Mouse (Mus musculus): ENCODE results near the gene Supt7l. TPM values are rescaled to one million over a fixed set of nuclear protein-coding genes. Genes with fewer than 3 reads are reported as not detected.

Gene Supt7l
- polyA plus RNA-seq, 1 experiment = 17.1 TPM

DNA sequence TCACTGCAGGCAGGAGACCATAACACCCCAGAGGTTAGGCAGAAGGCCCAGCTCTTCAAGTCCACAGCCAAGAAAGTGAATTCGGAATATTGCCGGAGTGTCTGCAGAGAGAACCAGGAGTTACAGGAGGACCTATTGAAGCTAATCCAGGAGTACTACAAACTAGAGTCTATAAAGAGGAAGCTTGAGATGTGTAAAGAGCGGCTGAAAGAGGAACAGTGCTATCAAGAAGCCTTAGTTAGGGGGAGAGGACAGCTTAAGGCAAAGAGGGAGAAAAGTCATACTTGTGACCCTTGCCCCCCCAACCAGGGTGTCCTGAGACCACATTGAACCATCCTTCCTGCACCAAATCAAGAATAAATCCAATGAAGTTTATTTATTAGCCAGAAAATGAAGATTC is 39.7 kb downstream of the Supt7l start:
- no peak for TF ChIP-seq POLR2A (IDR thresholded peaks at IDR 0.05; ENCODE audit: borderline replicate concordance, insufficient read depth, low read length)
- TF ChIP-seq CTCF (IDR thresholded peaks at IDR 0.05; ENCODE audit: borderline replicate concordance, insufficient read depth, low read depth, low read length) = no peak
- no peak for DNase-seq
- WGBS = 97% methylated on average over 3 of the region's 3 CpGs

DNA sequence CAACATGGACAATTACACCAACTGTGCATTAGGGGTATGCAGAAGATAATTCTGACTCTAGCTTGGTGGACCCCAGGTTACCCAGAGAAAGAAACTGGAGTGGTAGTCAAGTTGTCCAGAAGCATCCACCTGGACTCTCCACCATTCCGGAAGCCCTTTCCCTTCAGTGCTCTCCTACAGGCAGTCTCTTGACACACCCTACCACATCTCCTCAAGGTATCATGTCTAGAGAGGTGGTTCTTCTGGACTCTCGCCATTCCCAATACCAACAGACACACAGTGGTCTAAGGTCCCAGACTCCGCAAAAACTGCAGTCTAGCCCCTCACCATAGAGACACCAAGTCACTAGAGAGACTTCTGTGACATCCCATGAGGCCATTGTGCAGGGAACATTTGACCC is 42.2 kb downstream of the Supt7l start, which contains the start of gene 4930548H24Rik:
Gene 4930548H24Rik, plus strand, starts transcription at position 301 of the 400 bp plus-strand sequence.
- Histone ChIP-seq H3K4me3 (replicated peaks; ENCODE audit: insufficient read depth, low read depth, low read length) (no peak within 1 kb of the TSS), H3K27ac (ENCODE audit: insufficient read depth, low read length) (no peak within 1 kb of the TSS), H3K27me3 (ENCODE audit: control insufficient read depth, insufficient read depth, low read length) (no peaks in the 10 kb centered on the region), H3K4me1 (ENCODE audit: control insufficient read depth, insufficient read depth, low read length) (no peaks in the 10 kb centered on the region)
- no peak for DNase-seq
- 95% methylated on average over 3 of the region's 3 CpGs for WGBS
- TF ChIP-seq CTCF (IDR thresholded peaks at IDR 0.05; ENCODE audit: borderline replicate concordance, insufficient read depth, low read depth, low read length) (no peak), POLR2A (IDR thresholded peaks at IDR 0.05; ENCODE audit: borderline replicate concordance, insufficient read depth, low read length) (no peak)

More for the DNA sequence above, 39.7 kb downstream of the Supt7l start:
- no peaks in the 10 kb centered on the region for H3K4me1 ChIP-seq (ENCODE audit: control insufficient read depth, insufficient read depth, low read length)
- H3K27me3 ChIP-seq (ENCODE audit: control insufficient read depth, insufficient read depth, low read length) = no peaks in the 10 kb centered on the region
- no peak overlapping the region for H3K4me3 ChIP-seq (replicated peaks; ENCODE audit: insufficient read depth, low read depth, low read length)
- H3K27ac ChIP-seq (ENCODE audit: insufficient read depth, low read length) = no peak overlapping the region

DNA sequence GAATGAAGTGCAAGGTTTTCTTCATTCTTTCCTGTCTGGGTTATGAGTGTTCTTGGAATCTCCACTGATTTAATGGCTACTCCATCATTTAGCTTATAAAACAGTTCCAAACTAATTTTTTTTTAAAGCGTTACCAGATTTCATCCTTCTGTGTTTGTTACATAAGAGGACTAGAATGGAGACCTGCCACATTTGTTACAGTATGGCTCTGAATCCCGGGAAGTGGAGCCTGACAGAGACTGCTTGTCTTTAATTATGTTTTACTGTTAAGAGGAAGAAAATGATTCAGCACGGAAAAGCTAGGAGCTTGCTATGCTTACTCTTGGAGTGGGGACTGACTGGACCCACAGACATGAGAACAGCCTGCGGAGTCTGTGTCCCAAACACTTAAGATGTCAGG is 47.1 kb downstream of the Supt7l start:
- no peak for DNase-seq

DNA sequence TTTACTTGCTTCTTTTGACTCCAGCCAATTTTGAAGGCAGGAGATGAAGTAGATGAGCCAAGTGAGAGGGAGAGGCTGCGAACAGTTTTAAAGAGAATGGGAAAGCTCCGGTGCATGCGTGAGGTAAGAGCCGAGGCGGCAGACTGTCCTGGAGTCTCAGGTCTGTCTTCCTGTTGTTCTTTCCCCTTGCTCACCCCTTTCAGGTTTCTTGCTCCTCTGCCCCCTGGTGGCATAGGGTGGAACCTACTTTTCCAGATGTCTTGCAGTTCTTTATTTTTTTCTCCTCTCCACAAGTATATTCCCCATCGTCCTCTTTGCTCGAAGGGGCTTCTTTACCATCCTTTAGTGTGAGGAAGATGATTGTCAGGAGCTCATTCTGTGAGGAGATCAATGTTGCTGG is 57.3 kb downstream of the Supt7l start:
- WGBS = 77% methylated on average over 7 of the region's 7 CpGs
- DNase-seq = no peak
- TF ChIP-seq CTCF (IDR thresholded peaks at IDR 0.05; ENCODE audit: borderline replicate concordance, insufficient read depth, low read depth, low read length) = peak; percentile 15; the same call in 1 of the 2 replicates
- no peak for TF ChIP-seq POLR2A (IDR thresholded peaks at IDR 0.05; ENCODE audit: borderline replicate concordance, insufficient read depth, low read length)

More for the DNA sequence above, 47.1 kb downstream of the Supt7l start:
- TF ChIP-seq CTCF (IDR thresholded peaks at IDR 0.05; ENCODE audit: borderline replicate concordance, insufficient read depth, low read depth, low read length) (no peak), POLR2A (IDR thresholded peaks at IDR 0.05; ENCODE audit: borderline replicate concordance, insufficient read depth, low read length) (no peak)
- Histone ChIP-seq H3K27ac (ENCODE audit: insufficient read depth, low read length) (no peak overlapping the region), H3K27me3 (ENCODE audit: control insufficient read depth, insufficient read depth, low read length) (no peaks in the 10 kb centered on the region), H3K4me3 (replicated peaks; ENCODE audit: insufficient read depth, low read depth, low read length) (no peak overlapping the region), H3K4me1 (ENCODE audit: control insufficient read depth, insufficient read depth, low read length) (no peaks in the 10 kb centered on the region)
- WGBS = 94% methylated on average over 4 of the region's 4 CpGs

DNA sequence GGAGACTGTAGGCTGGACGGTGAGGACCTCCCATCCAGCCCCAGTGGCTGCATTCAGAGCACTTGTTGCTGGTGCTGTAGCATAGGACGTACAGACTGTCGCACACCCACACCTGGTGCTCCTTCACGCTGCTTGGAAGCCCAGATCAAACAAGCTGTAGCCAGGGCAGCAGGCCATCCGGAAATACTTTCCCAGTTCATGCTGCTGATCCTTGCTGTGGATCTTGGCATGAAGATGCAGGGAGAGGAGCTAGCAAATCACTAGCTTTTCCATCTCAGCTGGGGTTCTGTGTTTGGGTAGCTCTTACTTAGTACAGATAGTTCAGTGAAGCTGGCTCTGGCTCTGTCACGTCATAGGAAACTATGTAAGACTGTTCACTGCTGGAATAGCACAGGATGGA is 57.9 kb downstream of the Supt7l start:
- 84% methylated on average over 6 of the region's 6 CpGs for WGBS
- TF ChIP-seq CTCF (IDR thresholded peaks at IDR 0.05; ENCODE audit: borderline replicate concordance, insufficient read depth, low read depth, low read length) (no peak), POLR2A (IDR thresholded peaks at IDR 0.05; ENCODE audit: borderline replicate concordance, insufficient read depth, low read length) (no peak)
- no peak overlapping the region for H3K4me3 ChIP-seq (replicated peaks; ENCODE audit: insufficient read depth, low read depth, low read length)
- H3K27me3 ChIP-seq (ENCODE audit: control insufficient read depth, insufficient read depth, low read length) = no peaks in the 10 kb centered on the region
- no peak for DNase-seq
- H3K4me1 ChIP-seq (ENCODE audit: control insufficient read depth, insufficient read depth, low read length) = no peaks in the 10 kb centered on the region
- no peak overlapping the region for H3K27ac ChIP-seq (ENCODE audit: insufficient read depth, low read length)

More for the DNA sequence above, 57.3 kb downstream of the Supt7l start:
- no peak overlapping the region for H3K4me3 ChIP-seq (replicated peaks; ENCODE audit: insufficient read depth, low read depth, low read length)
- H3K4me1 ChIP-seq (ENCODE audit: control insufficient read depth, insufficient read depth, low read length) = no peaks in the 10 kb centered on the region
- H3K27me3 ChIP-seq (ENCODE audit: control insufficient read depth, insufficient read depth, low read length) = no peaks in the 10 kb centered on the region
- H3K27ac ChIP-seq (ENCODE audit: insufficient read depth, low read length) = no peak overlapping the region

DNA sequence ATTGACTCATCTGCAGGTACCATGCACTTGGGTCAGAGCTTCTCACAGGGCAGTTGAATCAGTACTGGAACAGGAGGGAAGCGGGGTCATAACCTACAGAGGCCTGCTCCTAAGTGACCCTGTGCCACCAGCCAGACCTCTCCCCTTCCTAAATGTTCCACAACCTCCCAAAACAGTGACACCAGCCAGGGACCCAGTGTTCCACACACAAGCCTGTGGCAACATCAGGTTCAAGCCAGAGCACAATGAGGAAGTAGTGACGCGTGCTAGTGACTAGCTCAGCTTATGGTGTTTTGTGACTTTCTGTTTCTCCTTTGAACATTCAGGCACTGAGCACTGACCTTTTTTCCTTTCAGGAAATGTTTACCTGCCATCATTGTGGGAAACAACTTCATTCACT is 59.8 kb downstream of the Supt7l start:
- 90% methylated on average over 3 of the region's 3 CpGs for WGBS
- H3K27me3 ChIP-seq (ENCODE audit: control insufficient read depth, insufficient read depth, low read length) = no peaks in the 10 kb centered on the region

More for the DNA sequence above, 59.8 kb downstream of the Supt7l start:
- Histone ChIP-seq H3K4me1 (ENCODE audit: control insufficient read depth, insufficient read depth, low read length) (no peaks in the 10 kb centered on the region), H3K27ac (ENCODE audit: insufficient read depth, low read length) (no peak overlapping the region), H3K4me3 (replicated peaks; ENCODE audit: insufficient read depth, low read depth, low read length) (no peak overlapping the region)
- DNase-seq = no peak
- no peak for TF ChIP-seq POLR2A (IDR thresholded peaks at IDR 0.05; ENCODE audit: borderline replicate concordance, insufficient read depth, low read length)
- no peak for TF ChIP-seq CTCF (IDR thresholded peaks at IDR 0.05; ENCODE audit: borderline replicate concordance, insufficient read depth, low read depth, low read length)

Other genes starting within 250 kb of the Supt7l start
- 69.3 and 75.3 TPM in 2 replicates for gene Ift172, start 236.7 kb downstream of the Supt7l start, polyA plus RNA-seq (2012; rRNA removed)
- 184 and 190 TPM in 2 replicates for gene Fndc4, start 231.7 kb downstream of the Supt7l start, polyA plus RNA-seq (2012; rRNA removed)
- 1.2 and 1.4 TPM in 2 replicates for gene Gckr, start 230.4 kb downstream of the Supt7l start, polyA plus RNA-seq (2012; rRNA removed)
- 46.1 and 46.3 TPM in 2 replicates for gene Zfp512, start 75.4 kb downstream of the Supt7l start, polyA plus RNA-seq (2012; rRNA removed)
- gene 4930548H24Rik, start 42.1 kb downstream of the Supt7l start, polyA plus RNA-seq (2012; rRNA removed) = not detected in 2 replicates
- gene Gpn1, start 33.1 kb downstream of the Supt7l start, polyA plus RNA-seq (2012; rRNA removed) = 24.8 and 26.7 TPM in 2 replicates
- 25.0 and 26.3 TPM in 2 replicates for gene Slc4a1ap, start 812 bp downstream of the Supt7l start, polyA plus RNA-seq (2012; rRNA removed)
- 80.4 and 81.9 TPM in 2 replicates for gene Mrpl33, start 69.1 kb upstream of the Supt7l start, polyA plus RNA-seq (2012; rRNA removed)
- gene Rbks, start 169.8 kb upstream of the Supt7l start, polyA plus RNA-seq (2012; rRNA removed) = 4.2 and 4.4 TPM in 2 replicates
- 42.8 and 43.5 TPM in 2 replicates for gene Babam2, start 169.9 kb upstream of the Supt7l start, polyA plus RNA-seq (2012; rRNA removed)

Data from cerebellum, adult 2 months (tissue).